Mouse (Mus musculus): ENCODE measurements around the gene Dctn2. TPM values are rescaled to one million over a fixed set of nuclear protein-coding genes. Genes with fewer than 3 reads are reported as not detected.

The Dctn2 gene
- total and polyA plus RNA-seq, 3 experiments = 66.3 to 91.9 (median 79.1) TPM

DNA sequence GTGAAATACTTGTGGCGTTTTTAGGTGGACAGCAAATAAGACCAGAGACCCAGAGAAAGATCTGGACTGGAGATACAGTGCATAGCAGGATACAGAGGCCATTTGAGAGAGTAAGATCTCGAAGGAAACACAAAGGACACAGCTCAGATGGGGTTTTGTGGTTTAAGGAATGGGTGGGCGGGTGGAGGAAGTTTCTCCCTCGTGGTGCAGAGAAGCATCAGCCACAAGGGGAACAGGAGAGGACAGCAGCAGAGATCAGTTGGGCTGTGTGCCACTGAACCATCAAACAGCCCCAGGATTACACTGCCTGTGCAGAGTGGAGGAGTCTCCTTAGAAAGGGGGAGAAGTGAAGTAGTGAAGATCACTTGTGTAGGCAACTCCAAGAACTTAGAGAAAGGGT lies 51.8 kb downstream of the Dctn2 start:
- dilution Hi-C loops (cut with MboI; ENCODE audit: extremely low pct_ligation_motif_present, extremely low pct_unique_long_range_greater_than_20kb, low sequenced_read_pairs) = no loop called here

GRCm38 (mm10) chr10:127319969-127320368 lies 53.8 kb downstream of the Dctn2 start:
- no peak overlapping the region for H3K9ac ChIP-seq (ENCODE audit: insufficient read depth, low read depth)
- TF ChIP-seq SMC3 (IDR thresholded peaks at IDR 0.05; ENCODE audit: low read depth, low read length) (no peak), HCFC1 (IDR thresholded peaks at IDR 0.05; ENCODE audit: low read depth, low read length) (no peak), JUN (IDR thresholded peaks at IDR 0.05; ENCODE audit: insufficient read depth, low read depth, low read length) (no peak), IRF4 (IDR thresholded peaks at IDR 0.05; ENCODE audit: low read depth, low read length) (no peak), GABPA (IDR thresholded peaks at IDR 0.05; ENCODE audit: insufficient replicate concordance, low read depth, low read length) (no peak), MYC (IDR thresholded peaks at IDR 0.05; ENCODE audit: low read depth, low read length) (no peak), RCOR1 (conservative IDR thresholded peaks at IDR 0.05; ENCODE audit: low read depth, low read length) (no peak), MAZ (IDR thresholded peaks at IDR 0.05; ENCODE audit: low read depth, low read length) (no peak), SIN3A (IDR thresholded peaks at IDR 0.05; ENCODE audit: low read length) (no peak), MAFK (IDR thresholded peaks at IDR 0.05; ENCODE audit: insufficient replicate concordance, low read length) (no peak), ZC3H11A (IDR thresholded peaks at IDR 0.05; ENCODE audit: low read depth, low read length) (no peak), POLR2A (IDR thresholded peaks at IDR 0.05; ENCODE audit: low read depth, low read length) (no peak), TCF12 (IDR thresholded peaks at IDR 0.05; ENCODE audit: low read depth, low read length) (no peak), PAX5 (IDR thresholded peaks at IDR 0.05; ENCODE audit: low read length) (no peak), NRF1 (IDR thresholded peaks at IDR 0.05; ENCODE audit: low read depth, low read length) (no peak), CTCF (conservative IDR thresholded peaks at IDR 0.05 in 1 of 2, IDR thresholded peaks at IDR 0.05 in 1 of 2; ENCODE audit: low read depth in 2 of 2, low read length in 2 of 2) (no peak), CHD2 (IDR thresholded peaks at IDR 0.05; ENCODE audit: low read length) (no peak), BHLHE40 (IDR thresholded peaks at IDR 0.05; ENCODE audit: low read depth, low read length) (no peak)
- H3K27me3 ChIP-seq (replicated peaks) = no peaks in the 10 kb centered on the region
- H3K27ac ChIP-seq (ENCODE audit: insufficient read depth, low read depth) = no peak overlapping the region
- no peak overlapping the region for H3K4me3 ChIP-seq (replicated peaks in 1 of 3; ENCODE audit: low read depth in 2 of 3, low read length in 2 of 3, poor library complexity in 1 of 3)
- no peak overlapping the region for H3K4me2 ChIP-seq (ENCODE audit: insufficient read depth, low read depth, poor library complexity, severe bottlenecking)
- H3K79me2 ChIP-seq (replicated peaks; ENCODE audit: control insufficient read depth, extremely low read depth, insufficient read depth, poor library complexity, severe bottlenecking) = no peaks in the 10 kb centered on the region
- H3K4me1 ChIP-seq (ENCODE audit: control insufficient read depth in 1 of 2, insufficient read depth in 2 of 2) = peaks cover 5 to 25% of the 10 kb centered on the region in 2 experiments
- H3K36me3 ChIP-seq (replicated peaks in 1 of 2; ENCODE audit: control insufficient read depth in 1 of 2, insufficient read depth in 1 of 2, low read length in 1 of 2) = no peaks in the 10 kb centered on the region
- DNase-seq (ENCODE audit: extremely low read depth) = no peak
- in situ Hi-C loops (cut with MboI; ENCODE audit: low pct_ligation_motif_present, low pct_unique_long_range_greater_than_20kb, low sequenced_read_pairs) = no loop called here
- dilution Hi-C loops (cut with MboI; ENCODE audit: extremely low pct_ligation_motif_present, extremely low pct_unique_long_range_greater_than_20kb, low sequenced_read_pairs) = no loop called here
- H3K9me3 ChIP-seq (replicated peaks; ENCODE audit: low read length) = no peaks in the 10 kb centered on the region

More for the DNA sequence above, 51.8 kb downstream of the Dctn2 start:
- Histone ChIP-seq H3K4me2 (ENCODE audit: insufficient read depth, low read depth, poor library complexity, severe bottlenecking) (no peak overlapping the region), H3K4me3 (replicated peaks in 1 of 3; ENCODE audit: low read depth in 2 of 3, low read length in 2 of 3, poor library complexity in 1 of 3) (no peak overlapping the region), H3K27ac (ENCODE audit: insufficient read depth, low read depth) (no peak overlapping the region), H3K4me1 (ENCODE audit: control insufficient read depth in 1 of 2, insufficient read depth in 2 of 2) (peaks cover 4 to 19% of the 10 kb centered on the region in 2 experiments), H3K9ac (ENCODE audit: insufficient read depth, low read depth) (no peak overlapping the region), H3K27me3 (replicated peaks) (no peaks in the 10 kb centered on the region), H3K9me3 (replicated peaks; ENCODE audit: low read length) (no peaks in the 10 kb centered on the region), H3K79me2 (replicated peaks; ENCODE audit: control insufficient read depth, extremely low read depth, insufficient read depth, poor library complexity, severe bottlenecking) (no peaks in the 10 kb centered on the region), H3K36me3 (replicated peaks in 1 of 2; ENCODE audit: control insufficient read depth in 1 of 2, insufficient read depth in 1 of 2, low read length in 1 of 2) (no peaks in the 10 kb centered on the region)
- in situ Hi-C loops (cut with MboI; ENCODE audit: low pct_ligation_motif_present, low pct_unique_long_range_greater_than_20kb, low sequenced_read_pairs) = no loop called here
- TF ChIP-seq JUN (IDR thresholded peaks at IDR 0.05; ENCODE audit: insufficient read depth, low read depth, low read length) = no peak
- no peak for DNase-seq (ENCODE audit: extremely low read depth)
